Mouse (Mus musculus) lung, postnatal 0 days (tissue): ENCODE data around the gene Grik2. TPM values are rescaled to one million over a fixed set of nuclear protein-coding genes. Genes with fewer than 3 reads are reported as not detected.

Experiments used
- ATAC-seq: fragments of 200-750 bp; cut with Nextera tagmentation; 2 replicates; pipeline ENCODE4 v1.8.0; 2017; ENCODE audit warnings: moderate library complexity
- DNase-seq: peaks from one replicate; pipeline ENCODE4 v3.0.0-alpha.2; 2016; ENCODE audit warnings: low spot score
- H3K27ac ChIP-seq: fragments of 300-500 bp; sonication (generic); 2 replicates; pipeline ENCODE4 v1.5.1; 2014; ENCODE audit warnings: antibody characterized with exemption, mild to moderate bottlenecking, low read length, mixed read lengths
- H3K27me3 ChIP-seq: fragments of 300-500 bp; sonication (generic); replicated peaks from 2 replicates; pipeline ENCODE4 v1.6.1; 2014; ENCODE audit warnings: low read length, mixed read lengths; ENCODE audit not compliant: insufficient read depth
- H3K36me3 ChIP-seq: fragments of 300-500 bp; sonication (generic); 2 replicates; pipeline ENCODE4 v1.6.1; 2014; ENCODE audit warnings: low read length, mixed read lengths; ENCODE audit not compliant: insufficient read depth
- H3K4me1 ChIP-seq: fragments of 300-500 bp; sonication (generic); 2 replicates; pipeline ENCODE4 v1.6.1; 2014; ENCODE audit warnings: antibody characterized with exemption, low read depth, low read length, mixed read lengths; ENCODE audit not compliant: insufficient read depth
- H3K4me2 ChIP-seq: fragments of 300-500 bp; sonication (generic); replicated peaks from 2 replicates; pipeline ENCODE4 v1.6.1; 2014; ENCODE audit warnings: low read depth, mild to moderate bottlenecking, low read length, moderate library complexity, mixed read lengths
- H3K4me3 ChIP-seq: fragments of 300-500 bp; sonication (generic); 2 replicates; pipeline ENCODE4 v1.5.1; 2014; ENCODE audit warnings: low read depth, low read length
- H3K9ac ChIP-seq: fragments of 300-500 bp; sonication (generic); replicated peaks from 2 replicates; pipeline ENCODE4 v1.6.1; 2014; ENCODE audit warnings: low read depth, mild to moderate bottlenecking
- H3K9me3 ChIP-seq: fragments of 300-500 bp; sonication (generic); 2 replicates; pipeline ENCODE4 v1.6.1; 2016; ENCODE audit warnings: low read length, mixed read lengths
- CTCF ChIP-seq: IDR thresholded peaks from 2 replicates; pipeline ENCODE4 v1.5.1; 2016; ENCODE audit warnings: antibody characterized with exemption, mild to moderate bottlenecking
- EP300 ChIP-seq: IDR thresholded peaks from 2 replicates; pipeline ENCODE4 v1.6.1; 2016; ENCODE audit warnings: antibody characterized with exemption, mild to moderate bottlenecking, control low read depth
- WGBS: fragments of 180-500 bp; shearing (Covaris S2); extraction: QIAGEN DNeasy Blood & Tissue Kit; methylation state at CpG from one replicate; pipeline ENCODE4 v1.1.7; 2014; 5-methylcytosine and 5-hydroxymethylcytosine counted together
- polyA plus RNA-seq: library from polyadenylated mRNA; unstranded; fragments of >200 nt; fragmentation: Nextera tagmentation; extraction: Ambion mirVana; gene quantifications from 2 replicates; pipeline ENCODE4 v1.2.1, GENCODE M21; 2015

The Grik2 gene
- polyA plus RNA-seq, 1 experiment from 2014 or later, result 0.12 TPM

DNA sequence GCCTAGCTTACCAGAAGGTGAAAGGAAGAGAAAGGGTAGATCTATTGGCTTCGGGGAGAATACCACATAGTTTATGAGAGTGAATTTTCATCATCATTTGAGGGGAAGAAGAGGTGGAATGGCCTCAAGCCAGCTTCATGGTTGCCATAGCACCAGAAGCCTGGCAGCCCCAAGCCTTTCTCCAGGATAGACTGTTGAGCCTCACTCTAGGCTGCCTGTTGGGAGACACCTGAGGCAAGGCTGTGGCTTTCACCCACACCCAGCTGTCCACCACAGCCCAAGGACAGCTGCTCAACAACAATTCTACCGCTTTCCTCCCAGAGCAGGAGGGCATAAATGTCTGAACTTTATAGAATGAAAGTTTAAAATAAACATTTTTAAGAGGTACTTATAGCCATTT, 8.1 kb downstream of the Grik2 start:
- no peaks in the 10 kb centered on the region for H3K36me3 ChIP-seq
- DNase-seq (no peak), ATAC-seq (no peak)
- H3K27ac ChIP-seq, result no peak overlapping the region
- no peak for TF ChIP-seq EP300
- no peak for TF ChIP-seq CTCF
- no peaks in the 10 kb centered on the region for H3K9me3 ChIP-seq
- no peak overlapping the region for H3K9ac ChIP-seq
- H3K4me1 ChIP-seq, result no peaks in the 10 kb centered on the region
- no peak overlapping the region for H3K4me2 ChIP-seq
- no peaks in the 10 kb centered on the region for H3K27me3 ChIP-seq
- no peak overlapping the region for H3K4me3 ChIP-seq
- 65% methylated on average over 2 of the region's 2 CpGs for WGBS

DNA sequence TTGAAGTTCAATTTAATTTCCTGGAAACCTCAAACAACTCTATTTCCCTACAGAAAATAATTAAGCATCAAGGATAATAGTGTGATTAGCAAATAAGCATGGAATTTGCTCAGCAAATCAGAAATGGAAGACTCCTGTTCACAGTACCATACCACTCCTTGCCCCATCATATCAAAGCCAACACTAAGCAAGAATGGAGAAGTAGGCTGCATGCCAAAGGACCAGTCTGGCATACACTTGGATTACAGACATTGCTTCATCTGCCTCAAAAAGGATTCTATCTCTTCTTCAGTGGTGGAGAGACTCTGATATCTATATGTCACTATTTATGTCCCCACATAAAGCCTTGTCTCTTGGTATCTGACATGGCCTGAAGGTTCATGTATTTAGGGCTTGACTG, 19.7 kb downstream of the Grik2 start:
- Histone ChIP-seq H3K9ac (no peak overlapping the region), H3K4me2 (no peak overlapping the region), H3K36me3 (no peaks in the 10 kb centered on the region), H3K4me1 (no peaks in the 10 kb centered on the region), H3K9me3 (no peaks in the 10 kb centered on the region), H3K4me3 (no peak overlapping the region), H3K27ac (no peak overlapping the region), H3K27me3 (no peaks in the 10 kb centered on the region)
- no peak for ATAC-seq
- TF ChIP-seq CTCF, result no peak
- no peak for TF ChIP-seq EP300
- no peak for DNase-seq

DNA sequence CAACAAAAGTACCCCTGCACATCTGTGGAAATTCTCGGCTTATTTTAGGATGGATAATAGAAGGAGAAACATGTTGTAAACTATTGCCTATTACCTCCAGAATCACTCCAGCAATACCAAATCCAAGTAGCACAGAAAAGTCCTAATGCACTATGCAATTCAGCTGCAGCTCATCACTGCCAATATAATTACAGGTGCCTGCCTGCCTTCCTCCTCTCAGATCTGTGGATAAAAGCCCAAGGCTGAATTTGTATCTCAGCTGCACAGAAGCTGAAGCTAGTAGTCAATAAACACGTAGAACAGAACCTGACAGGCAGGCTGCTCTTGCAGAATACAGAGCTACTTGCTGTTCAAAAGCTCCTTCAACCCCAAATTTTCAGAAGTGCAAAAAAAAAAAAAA, 21.0 kb downstream of the Grik2 start:
- WGBS, result 73% methylated on average over 2 of the region's 2 CpGs
- DNase-seq (no peak), ATAC-seq (no peak)
- Histone ChIP-seq H3K4me1 (no peaks in the 10 kb centered on the region), H3K9ac (no peak overlapping the region), H3K9me3 (no peaks in the 10 kb centered on the region), H3K27ac (no peak overlapping the region), H3K4me2 (no peak overlapping the region), H3K36me3 (no peaks in the 10 kb centered on the region), H3K4me3 (no peak overlapping the region), H3K27me3 (no peaks in the 10 kb centered on the region)
- TF ChIP-seq EP300 (no peak), CTCF (no peak)

DNA sequence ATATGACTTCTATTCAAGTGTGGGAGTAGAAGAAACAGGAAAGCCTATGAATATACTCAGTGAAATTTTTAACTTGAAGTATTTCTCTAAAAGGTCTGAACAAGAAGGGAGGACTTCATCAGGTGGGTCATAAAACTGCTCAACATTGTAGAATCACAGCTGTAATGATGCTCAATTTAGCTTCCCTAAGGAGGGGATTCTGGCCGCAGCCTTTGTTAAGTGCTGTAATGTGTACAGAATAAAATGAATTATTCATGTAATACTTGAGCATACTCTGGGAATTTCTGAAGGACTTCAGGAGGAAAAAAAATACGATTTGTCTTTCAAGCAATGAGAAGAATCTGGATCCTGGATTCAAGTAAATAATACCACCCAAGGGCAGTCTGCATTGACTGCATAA, 26.0 kb downstream of the Grik2 start:
- Histone ChIP-seq H3K9ac (no peak overlapping the region), H3K36me3 (no peaks in the 10 kb centered on the region), H3K27me3 (no peaks in the 10 kb centered on the region), H3K4me2 (no peak overlapping the region), H3K4me3 (no peak overlapping the region), H3K9me3 (no peaks in the 10 kb centered on the region), H3K27ac (no peak overlapping the region), H3K4me1 (no peaks in the 10 kb centered on the region)
- WGBS, result 68% methylated on average over 2 of the region's 2 CpGs
- no peak for ATAC-seq
- no peak for DNase-seq
- no peak for TF ChIP-seq CTCF
- no peak for TF ChIP-seq EP300

DNA sequence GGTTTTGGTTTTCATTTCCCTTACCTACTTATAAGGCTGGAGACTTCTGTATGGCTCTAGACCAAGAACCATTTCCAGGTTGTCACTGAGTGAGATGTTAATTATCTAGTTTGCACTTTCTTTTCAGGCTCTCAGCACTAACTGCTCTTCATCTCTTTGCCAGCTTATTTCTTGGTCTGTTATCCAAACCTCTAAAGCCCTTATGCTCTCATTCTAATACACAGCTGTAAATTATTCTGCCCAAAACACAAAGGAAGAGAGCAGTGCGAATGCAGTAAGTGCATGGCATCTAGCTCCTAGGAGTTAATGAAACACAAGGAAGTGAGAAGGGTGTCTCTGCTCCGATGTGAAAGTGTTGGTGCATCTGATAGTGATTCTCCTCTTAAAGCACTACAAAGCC, 36.8 kb downstream of the Grik2 start:
- Histone ChIP-seq H3K27me3 (no peaks in the 10 kb centered on the region), H3K9me3 (no peaks in the 10 kb centered on the region), H3K4me2 (no peak overlapping the region), H3K4me1 (no peaks in the 10 kb centered on the region), H3K27ac (no peak overlapping the region), H3K36me3 (no peaks in the 10 kb centered on the region), H3K4me3 (no peak overlapping the region), H3K9ac (no peak overlapping the region)
- TF ChIP-seq EP300, result no peak
- no peak for TF ChIP-seq CTCF
- WGBS, result 72% methylated on average over 2 of the region's 2 CpGs
- ATAC-seq, result no peak
- no peak for DNase-seq

DNA sequence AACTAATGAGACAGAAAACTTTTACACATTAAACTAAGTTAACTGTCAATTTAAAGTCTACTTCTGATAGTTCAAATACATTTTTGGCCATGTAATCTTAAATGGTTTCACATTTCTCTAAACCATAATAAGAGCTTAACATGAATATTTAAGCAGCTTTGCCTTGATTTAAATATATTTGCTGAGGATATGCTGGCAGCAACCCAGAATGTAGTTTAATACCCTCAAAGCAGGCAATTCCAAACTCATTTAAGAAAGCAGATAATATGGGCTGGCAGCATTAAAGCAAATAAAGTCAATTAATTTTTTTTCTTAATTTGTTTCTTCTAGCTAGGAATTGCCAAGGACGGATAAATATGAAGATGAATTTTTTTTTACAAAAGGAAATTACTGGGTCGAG, 56.7 kb downstream of the Grik2 start:
- Histone ChIP-seq H3K4me2 (no peak overlapping the region), H3K9me3 (no peaks in the 10 kb centered on the region), H3K36me3 (no peaks in the 10 kb centered on the region), H3K9ac (no peak overlapping the region), H3K27me3 (no peaks in the 10 kb centered on the region), H3K4me1 (no peaks in the 10 kb centered on the region), H3K27ac (no peak overlapping the region), H3K4me3 (no peak overlapping the region)
- no peak for DNase-seq
- 82% methylated on average over 2 of the region's 2 CpGs for WGBS
- no peak for ATAC-seq
- no peak for TF ChIP-seq CTCF
- no peak for TF ChIP-seq EP300

DNA sequence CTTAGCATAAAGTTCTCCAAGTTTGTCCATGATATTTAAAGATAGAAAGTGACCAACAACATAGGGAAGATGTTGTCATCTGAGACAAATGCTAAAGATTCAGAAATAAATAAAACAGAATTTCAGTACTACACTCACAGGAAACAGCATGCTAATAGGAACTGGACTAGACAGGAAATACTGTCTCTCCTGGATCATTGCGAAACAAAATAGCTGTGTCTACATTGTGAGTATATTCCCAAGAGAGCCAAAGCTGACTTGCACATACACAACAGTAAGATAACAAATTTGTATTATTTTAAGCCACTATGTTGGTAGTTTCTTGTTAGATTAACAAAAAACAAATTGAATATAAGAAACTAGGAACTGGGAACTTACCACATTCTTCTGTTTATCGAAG, 64.9 kb downstream of the Grik2 start:
- no peak overlapping the region for H3K9ac ChIP-seq
- no peak overlapping the region for H3K27ac ChIP-seq
- no peaks in the 10 kb centered on the region for H3K4me1 ChIP-seq
- H3K4me2 ChIP-seq, result no peak overlapping the region
- no peaks in the 10 kb centered on the region for H3K27me3 ChIP-seq
- ATAC-seq (no peak), DNase-seq (no peak)
- no peak for TF ChIP-seq CTCF
- H3K9me3 ChIP-seq, result no peaks in the 10 kb centered on the region
- no peaks in the 10 kb centered on the region for H3K36me3 ChIP-seq
- WGBS, result 73% methylated on average over 2 of the region's 2 CpGs
- no peak overlapping the region for H3K4me3 ChIP-seq
